ENCODE assay signal across 8 mouse cellular contexts in the genomic region with DNA sequence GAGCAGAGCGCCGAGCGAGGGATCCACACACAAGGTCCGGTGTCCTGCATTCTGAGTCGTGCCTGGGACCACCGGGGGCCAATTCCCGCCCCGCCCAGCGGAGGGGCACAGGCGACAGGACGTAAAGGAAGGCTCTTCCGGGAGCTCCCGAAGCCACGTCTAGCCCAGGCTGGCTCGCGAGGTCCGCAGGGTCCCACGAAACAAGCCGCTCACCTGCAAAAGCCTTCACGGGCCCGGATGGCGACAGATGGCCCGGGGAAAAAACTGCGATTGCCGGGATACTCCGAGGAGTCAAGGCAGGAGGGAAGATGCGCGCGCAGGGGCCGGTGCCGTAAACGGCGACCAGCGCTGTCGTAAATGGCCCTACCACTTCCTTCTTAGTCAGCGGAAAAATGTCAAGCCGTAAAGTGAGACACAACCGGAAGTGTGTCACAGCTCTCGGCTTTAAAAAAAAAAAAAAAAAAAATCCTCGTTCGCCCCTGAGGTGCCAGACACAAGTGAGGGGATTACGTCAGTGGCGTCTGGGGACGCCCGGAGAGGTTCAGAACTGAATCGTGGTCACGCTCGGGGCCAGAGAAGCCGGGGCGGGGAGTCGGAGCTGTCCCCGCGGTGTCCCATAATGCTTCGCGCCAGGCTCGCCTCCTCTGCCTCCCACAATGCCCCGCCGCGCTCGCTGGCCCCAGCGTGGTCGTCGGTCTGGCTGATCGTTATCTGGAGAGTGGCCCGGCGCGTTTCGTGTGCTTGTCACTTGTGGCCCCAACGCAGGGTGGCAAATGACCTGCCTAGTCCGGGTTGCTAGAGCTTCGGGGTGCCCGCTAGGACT. TPM values are rescaled to one million over a fixed set of nuclear protein-coding genes. Genes with fewer than 3 reads are reported as not detected.
DNase-seq lines count a peak whose midpoint lies in the region; ATAC-seq lines count a peak whose summit lies in the region.

A gene (minus strand): TSS at position 344 of the 823 bp plus-strand sequence.

- under 1% methylated on average over 72 of the region's 72 CpGs for WGBS in lung, embryonic 16.5 days

- ATAC-seq in hematopoietic stem cell, adult 5-6 weeks (replicated peaks in 1 of 2; ENCODE audit: insufficient read depth in 1 of 2, low FRiP score in 2 of 2, low TSS enrichment in 1 of 2, low read depth in 1 of 2, poor library complexity in 2 of 2, severe bottlenecking in 2 of 2), result peak; percentile 85 to 89
- peak; percentile 92 for ATAC-seq in lung, embryonic 16.5 days (ENCODE audit: low read depth)

- peak within 1 kb of the TSS; percentile 70 for H3K4me3 ChIP-seq in lung, embryonic 16.5 days (ENCODE audit: low read length)

- peaks cover 13% of the 10 kb centered on the region for H3K4me1 ChIP-seq in lung, embryonic 16.5 days (replicated peaks; ENCODE audit: control insufficient read depth, insufficient read depth, low read length)

- H3K9me3 ChIP-seq in lung, embryonic 16.5 days (ENCODE audit: control insufficient read depth, low read length), result no peaks in the 10 kb centered on the region

- H3K9ac ChIP-seq in lung, embryonic 16.5 days (ENCODE audit: low read length), result peak within 1 kb of the TSS; percentile 96

- peak; percentile 93 for DNase-seq in MEL-GATA-1-ER (ENCODE audit: extremely low read depth, low read depth)
- DNase-seq in cerebellum, adult 8-10 months, result peak; percentile 98
- peak; percentile 95 for DNase-seq in forelimb bud, embryonic 11.5 days (ENCODE audit: low read depth, low spot score)
- peak; percentile 99 for DNase-seq in layer of hippocampus, adult 9-10 months (ENCODE audit: low spot score)
- DNase-seq in ovary, postnatal 10 days (ENCODE audit: low spot score), result peak; percentile 99
- peak; percentile 95 to 96 for DNase-seq in thymus, postnatal 10 days (ENCODE audit: low spot score in 2 of 2)

- H3K27ac ChIP-seq in lung, embryonic 16.5 days (ENCODE audit: low read length), result peak within 1 kb of the TSS; percentile 100

- peaks cover 27% of the 10 kb centered on the region for H3K36me3 ChIP-seq in lung, embryonic 16.5 days (ENCODE audit: control insufficient read depth, insufficient read depth, low read length)

- H3K4me2 ChIP-seq in lung, embryonic 16.5 days (ENCODE audit: low read depth, low read length), result peak within 1 kb of the TSS; percentile 94

- no peaks in the 10 kb centered on the region for H3K27me3 ChIP-seq in lung, embryonic 16.5 days (ENCODE audit: control insufficient read depth, insufficient read depth, low read depth, low read length)

RNA-seq across cellular contexts. Expression of the gene that starts here (rescaled TPM):
- 242 and 244 TPM in 2 replicates for total RNA-seq in hematopoietic stem cell, adult 5-6 weeks (2017)
- polyA plus RNA-seq in lung, embryonic 16.5 days (2015; fragmentation: Nextera tagmentation; extraction: Ambion mirVana), result 166 and 170 TPM in 2 replicates

Comparison
In these comparisons a context has a peak if more than half of its experiments do, and no peak if none do; other contexts are left out.
1. Peak in every context shown above with its lines: DNase-seq, ATAC-seq, H3K4me3 ChIP-seq and H3K27ac ChIP-seq.